Mouse (Mus musculus): Measurements from ENCODE around the gene Asic2.
A peak's percentile ranks its signal among the peaks of the same experiment; 100 is the strongest.
"Not testable (repeated sequence)": the region's sequence is repeated elsewhere in the genome, so short reads cannot be mapped to it uniquely, and the experiment has no call there.

Gene Asic2

GRCm38 (mm10) chr11:81416319-81416718, 551.9 kb downstream of the Asic2 start:
- no peak for DNase-seq

DNA sequence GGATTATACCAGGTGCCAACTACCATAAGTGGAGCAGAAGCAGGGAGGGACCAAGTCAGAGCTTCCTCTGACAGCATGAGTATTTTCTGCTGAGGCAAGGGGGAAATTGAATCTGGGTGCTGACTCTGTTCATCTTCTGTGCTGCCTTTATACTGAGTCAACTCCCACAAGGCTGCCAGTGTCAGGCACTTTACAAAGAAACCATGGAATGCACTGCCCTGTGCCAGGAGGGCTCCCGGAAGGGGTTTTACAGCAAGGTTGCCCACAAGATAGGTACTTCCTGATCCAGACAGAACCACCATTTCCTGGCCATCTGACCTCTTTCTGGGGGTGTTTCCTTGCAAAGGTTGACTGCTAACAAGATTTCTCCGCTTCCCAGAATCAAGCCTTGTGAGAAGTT, 553.7 kb downstream of the Asic2 start:
- no peak for DNase-seq

GRCm38 (mm10) chr11:81411251-81411650, 557.0 kb downstream of the Asic2 start:
- DNase-seq, result no peak

- no peak for DNase-seq
These were observed 562.3 kb downstream of the Asic2 start for GRCm38 (mm10) chr11:81405951-81406350.

DNA sequence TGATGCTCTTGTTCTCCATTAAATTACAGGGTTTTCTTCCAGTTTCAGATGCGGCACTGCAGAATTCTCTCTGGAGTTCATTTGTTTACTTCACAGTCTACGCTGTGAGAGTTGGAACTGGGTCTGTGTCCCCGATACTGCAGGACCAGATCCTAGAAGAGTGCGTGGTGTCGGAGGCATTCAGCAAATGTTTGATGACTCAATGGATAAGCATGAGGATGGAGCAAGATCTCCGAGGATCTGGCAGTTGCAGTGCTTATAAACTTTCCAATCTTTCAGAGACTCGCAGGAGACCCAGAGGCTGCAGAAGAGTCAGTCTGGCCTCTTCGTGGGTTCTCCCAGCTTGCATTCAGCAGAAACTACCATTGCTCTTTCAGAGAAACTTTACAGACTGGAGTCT, 566.0 kb downstream of the Asic2 start:
- no peak for DNase-seq

- DNase-seq, result no peak
These were observed 575.4 kb downstream of the Asic2 start for GRCm38 (mm10) chr11:81392855-81393254.

- DNase-seq, result no peak
These were observed 582.1 kb downstream of the Asic2 start for GRCm38 (mm10) chr11:81386185-81386584.

DNA sequence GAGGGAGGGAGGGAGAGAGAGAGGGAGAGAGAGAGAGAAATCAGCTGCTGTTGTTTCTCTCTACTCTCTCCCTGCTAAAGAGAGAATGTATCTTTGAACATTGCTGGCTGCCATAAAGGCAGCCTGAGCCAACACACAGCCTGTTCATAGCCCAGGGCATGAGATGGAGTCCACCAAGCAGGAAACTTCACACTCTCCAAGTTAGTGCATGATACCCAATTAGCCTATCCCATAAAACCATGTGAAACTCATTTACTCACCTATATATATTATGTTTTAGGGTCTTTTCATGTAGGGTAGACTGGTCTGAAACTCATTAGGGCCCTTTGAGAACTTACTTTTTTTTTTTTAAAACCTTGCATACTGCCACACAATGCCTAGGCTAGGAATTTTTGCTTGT, 582.7 kb downstream of the Asic2 start:
- DNase-seq, result no peak

GRCm38 (mm10) chr11:81374841-81375240, 593.4 kb downstream of the Asic2 start:
- DNase-seq, result peak in 1 of 2 experiments; percentile 25

DNA sequence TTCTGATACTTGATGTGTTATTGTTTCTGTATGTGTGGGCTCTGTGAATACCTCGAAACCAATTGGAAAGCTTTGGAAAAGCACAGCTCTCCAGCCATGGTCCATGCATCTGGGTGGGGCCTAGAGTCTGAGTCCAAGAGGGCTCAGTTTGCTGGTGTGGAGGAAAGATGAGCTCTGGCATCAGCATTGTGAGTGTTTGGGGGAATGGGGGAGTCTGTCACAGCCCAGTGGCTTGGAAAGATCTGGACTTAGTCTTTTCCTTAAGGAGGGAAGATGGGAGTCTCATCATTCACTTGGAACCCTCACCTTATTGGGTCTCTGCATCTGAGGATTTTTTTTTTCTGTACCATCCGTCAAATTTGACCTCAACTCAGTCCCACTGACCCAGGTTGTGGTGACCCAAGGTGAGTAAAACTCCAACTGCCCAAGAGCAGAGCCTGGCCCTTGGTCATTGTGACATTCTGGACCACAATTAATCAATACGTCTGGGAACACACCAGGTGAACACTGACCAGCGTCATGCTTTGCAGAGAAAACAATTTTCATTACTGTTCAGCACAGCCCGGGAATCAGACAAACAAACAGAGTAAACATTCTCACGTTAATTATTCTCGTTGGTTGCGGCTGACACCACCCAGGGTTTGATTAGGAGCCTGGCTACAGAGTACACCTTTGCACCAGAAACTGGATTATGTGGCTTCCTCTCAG, 594.1 kb downstream of the Asic2 start:
- no peak for DNase-seq

GRCm38 (mm10) chr11:81371545-81371944, 596.7 kb downstream of the Asic2 start:
- DNase-seq, result no peak

- no peak for DNase-seq
These were observed 597.8 kb downstream of the Asic2 start for GRCm38 (mm10) chr11:81370426-81370810.

DNA sequence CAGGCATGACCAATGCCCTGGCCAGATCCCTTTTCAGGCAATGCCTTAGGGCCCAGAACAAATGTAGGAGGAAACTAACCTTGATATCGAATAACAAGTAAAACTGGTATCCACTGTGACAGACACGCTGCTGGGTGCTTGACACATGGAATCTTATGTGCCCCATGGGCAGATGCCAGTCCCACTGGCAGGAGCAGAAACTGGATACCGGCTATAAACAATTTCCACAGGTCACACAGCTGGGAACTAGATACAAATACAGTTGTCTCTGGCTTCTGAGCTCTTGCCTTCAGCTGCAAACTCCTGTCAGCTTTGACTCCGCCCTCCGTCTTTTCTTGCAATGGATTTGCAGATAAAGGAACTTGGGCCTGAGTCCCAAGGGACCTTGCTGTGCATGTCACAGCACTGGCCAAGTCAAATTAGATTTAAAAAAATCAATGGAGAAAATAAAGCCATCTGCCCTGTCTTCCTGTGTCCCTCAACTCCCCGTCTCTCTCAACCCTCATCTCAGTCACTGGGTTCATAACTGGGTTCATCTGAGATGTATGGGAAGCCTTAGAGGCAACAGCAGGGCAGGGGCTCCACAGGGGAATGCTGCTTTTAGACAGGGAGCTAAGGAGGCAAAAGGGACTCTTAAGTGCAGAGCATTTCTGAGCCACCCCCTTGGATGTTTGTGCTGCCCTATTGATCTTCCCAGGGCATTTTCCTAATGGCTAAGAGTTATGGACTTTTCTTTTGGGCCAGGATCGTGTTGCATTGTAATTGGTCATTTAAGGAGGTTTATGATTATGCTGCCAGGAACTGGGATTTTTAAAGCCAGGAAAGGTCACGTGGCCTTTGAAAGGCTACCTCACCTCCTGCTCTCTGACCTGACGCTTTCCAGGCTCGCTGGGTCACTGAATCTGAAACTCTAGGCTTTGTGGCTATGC, 598.5 kb downstream of the Asic2 start:
- no peak for DNase-seq

GRCm38 (mm10) chr11:81364442-81364841, 603.8 kb downstream of the Asic2 start:
- no peak for DNase-seq

- DNase-seq, result no peak
These were observed 605.8 kb downstream of the Asic2 start for GRCm38 (mm10) chr11:81362461-81362860.

DNA sequence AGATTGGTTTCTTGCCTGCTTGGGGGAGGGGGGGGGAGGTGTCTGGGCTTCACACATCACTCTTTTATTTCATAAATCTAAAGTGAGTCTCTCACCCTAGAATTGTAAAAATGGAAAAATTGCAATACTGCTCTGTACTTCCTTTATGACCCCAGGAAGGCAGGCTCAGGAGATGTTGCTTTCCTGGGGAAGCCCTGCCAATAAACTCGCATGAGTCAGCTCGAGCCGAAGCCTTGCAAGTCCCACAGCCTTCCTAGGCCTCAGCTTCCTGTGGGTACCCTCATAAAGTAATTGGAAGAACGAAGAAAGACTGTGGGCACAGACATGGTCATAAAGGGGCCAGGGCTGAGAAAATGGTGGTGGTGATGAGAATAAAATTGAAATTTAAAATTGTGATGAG, 607.2 kb downstream of the Asic2 start:
- no peak for DNase-seq

- DNase-seq, result not testable (repeated sequence)
These were observed 617.8 kb downstream of the Asic2 start for GRCm38 (mm10) chr11:81350498-81350897.

DNA sequence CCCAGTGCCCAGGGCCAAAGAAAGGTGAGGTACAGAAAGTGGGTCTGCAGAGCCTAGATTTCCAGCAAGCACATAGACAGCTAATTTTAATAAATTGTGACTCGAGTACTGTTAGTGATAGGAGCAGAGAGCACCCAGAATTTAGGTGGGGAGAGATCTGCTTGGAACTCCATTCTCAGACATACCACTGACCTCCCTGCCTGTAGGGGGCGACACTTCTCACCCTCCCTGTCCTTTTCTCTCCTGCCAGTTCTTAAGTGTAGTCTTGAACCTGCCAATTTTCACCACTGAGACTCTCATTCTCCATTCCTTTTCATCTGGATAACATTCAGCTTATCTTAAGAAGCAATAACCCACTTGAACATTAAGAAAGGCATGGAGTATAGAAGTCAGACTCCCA, 636.3 kb downstream of the Asic2 start:
- DNase-seq, result no peak

DNA sequence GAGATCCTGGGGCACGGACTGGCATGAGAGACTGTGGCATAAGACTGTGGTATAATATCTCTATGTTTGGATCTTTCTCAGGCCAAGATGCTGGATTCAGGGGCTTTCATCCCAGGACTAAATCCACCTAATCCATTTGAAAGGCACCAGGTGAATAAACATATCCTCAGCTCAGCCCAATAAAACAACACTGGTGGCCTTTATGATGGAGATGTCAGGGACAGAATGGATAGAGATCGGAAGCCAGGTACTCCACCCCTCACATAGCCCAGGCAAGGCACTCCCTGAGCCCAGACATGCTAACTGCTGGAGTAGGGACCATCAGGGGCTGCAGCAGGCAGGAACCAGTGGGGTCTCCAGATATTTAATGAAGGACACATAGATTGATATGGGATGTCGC, 637.3 kb downstream of the Asic2 start:
- DNase-seq, result no peak

- DNase-seq, result no peak
These were observed 640.2 kb downstream of the Asic2 start for GRCm38 (mm10) chr11:81328088-81328487.

GRCm38 (mm10) chr11:81323146-81323545, 645.1 kb downstream of the Asic2 start:
- no peak for DNase-seq

DNA sequence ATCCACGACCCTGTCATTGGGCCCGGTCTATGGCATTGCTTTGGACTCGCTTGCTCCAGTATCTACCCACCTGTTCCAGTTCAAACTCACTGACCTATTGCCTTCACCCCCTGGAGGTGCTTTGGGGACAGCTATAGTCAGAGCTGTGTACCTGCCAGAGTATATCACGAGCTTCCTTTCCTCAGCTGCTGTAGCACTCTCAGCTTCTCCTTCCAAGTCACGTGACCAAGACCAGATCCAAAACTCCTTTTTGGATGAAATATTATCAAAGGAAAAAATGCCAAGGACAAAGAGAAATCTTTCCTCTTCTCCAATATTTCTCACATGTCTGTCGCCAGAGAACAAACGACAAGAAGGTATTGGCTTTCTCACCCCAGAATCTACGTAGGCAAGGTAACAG, 645.8 kb downstream of the Asic2 start:
- DNase-seq, result no peak

GRCm38 (mm10) chr11:81290041-81290440, 678.2 kb downstream of the Asic2 start:
- no peak for DNase-seq

GRCm38 (mm10) chr11:81283185-81283584, 685.1 kb downstream of the Asic2 start:
- no peak for DNase-seq

Measured in spleen, adult 18-20 months (tissue).